Comparison of ENCODE assay signal across 21 mouse cellular contexts in genomic region chr2:10410069-10410468, GRCm38 (mm10). TPM values are rescaled to one million over a fixed set of nuclear protein-coding genes. Genes with fewer than 3 reads are reported as not detected.
A peak's percentile ranks its signal among the peaks of the same experiment; 100 is the strongest.
DNase-seq lines count a peak whose midpoint lies in the region; ATAC-seq lines count a peak whose summit lies in the region.
"Had no signal": no experiment of that assay in that cellular context is flagged by ENCODE, and none has a peak within 500 bp of the region (broad histone marks: within the 10 kb centered on the region; RNA-seq: fewer than 3 reads in every experiment).

No protein-coding gene starts in this region.

- no peak for DNase-seq in frontal cortex, postnatal 14 days (ENCODE audit: low spot score in 2 of 2)
- peak; percentile 10 for DNase-seq in right cerebral cortex, adult 18-20 months
- DNase-seq in right cerebral cortex, postnatal 25 days, result no peak
- peak; percentile 14 for DNase-seq in brain, embryonic 18.5 days (ENCODE audit: low read depth, low spot score)
- no peak for DNase-seq in lung, postnatal 25 days (ENCODE audit: low spot score)
- DNase-seq: adrenal gland, postnatal 25 days; cerebellum, adult 8-10 months; cerebellum, postnatal 25 days; gastrocnemius, postnatal 25 days; heart, adult 2 months; heart, postnatal 4 days; kidney, adult 9 months; kidney, postnatal 10 days; layer of hippocampus, postnatal 36 days; lung, postnatal 36 days; thymus, postnatal 4 days had no signal

- ATAC-seq in frontal cortex, adult (ENCODE audit: low TSS enrichment), result peak; percentile 72; the same call in 1 of the 2 replicates
- ATAC-seq in monocyte, adult 5-6 weeks (replicated peaks; ENCODE audit: insufficient number of reproducible peaks, low FRiP score, low TSS enrichment, poor library complexity, severe bottlenecking), result no peak
- ATAC-seq: CD4-positive, CD25-positive, alpha-beta regulatory T cell, adult 4 months; intestine, postnatal 0 days; midbrain, embryonic 16.5 days had no signal

RNA-seq across cellular contexts. Expression of gene Sfmbt2, which starts 39.8 kb away (rescaled TPM):
- total RNA-seq in monocyte, adult 5-6 weeks (2017), result 0.21 to 0.68 TPM in 2 of 3 replicates, not detected in the other

Comparison
In these comparisons a context has a peak if more than half of its experiments do, and no peak if none do; other contexts are left out.
1. DNase-seq: peak in right cerebral cortex, adult 18-20 months (single experiment) and brain, embryonic 18.5 days (single experiment); none in frontal cortex, postnatal 14 days (0 of 2), right cerebral cortex, postnatal 25 days (single experiment) and lung, postnatal 25 days (single experiment).